Mouse (Mus musculus) cerebellum, adult 2 months (tissue): ENCODE data around the gene Cers5. TPM values are rescaled to one million over a fixed set of nuclear protein-coding genes. Genes with fewer than 3 reads are reported as not detected.

ENCODE experiments used
- DNase-seq, 2 experiments: peaks; one replicate each; pipeline ENCODE4 v3.0.0; 2021
- H3K27ac ChIP-seq: fragments of 200-500 bp; 2 replicates; pipeline ENCODE4 v1.5.1; 2012; ENCODE audit warnings: low read length, control low read depth, inconsistent platforms; ENCODE audit not compliant: insufficient read depth
- H3K27me3 ChIP-seq: fragments of 200-500 bp; 2 replicates; pipeline ENCODE4 v1.6.1; 2012; ENCODE audit warnings: inconsistent platforms, mild to moderate bottlenecking, low read length, moderate library complexity; ENCODE audit not compliant: control insufficient read depth, insufficient read depth
- H3K4me1 ChIP-seq: fragments of 200-500 bp; 2 replicates; pipeline ENCODE4 v1.6.1; 2011; ENCODE audit warnings: low read length; ENCODE audit not compliant: control insufficient read depth, insufficient read depth
- H3K4me3 ChIP-seq: fragments of 200-500 bp; replicated peaks from 2 replicates; pipeline ENCODE3; 2011; ENCODE audit warnings: mild to moderate bottlenecking, low read depth, low read length, control low read depth; ENCODE audit not compliant: insufficient read depth
- CTCF ChIP-seq: fragments of 200-500 bp; IDR thresholded peaks from 2 replicates; pipeline ENCODE4 v1.5.1; 2011; ENCODE audit warnings: low read depth, mild to moderate bottlenecking, control low read depth, low read length, moderate library complexity, borderline replicate concordance; ENCODE audit not compliant: insufficient read depth
- POLR2A ChIP-seq: fragments of 200-500 bp; IDR thresholded peaks from 2 replicates; pipeline ENCODE4 v1.6.1; 2011; ENCODE audit warnings: low read length, control low read depth, borderline replicate concordance; ENCODE audit not compliant: insufficient read depth
- WGBS: fragments of 180-500 bp; shearing (Covaris S2); methylation state at CpG from one replicate; pipeline ENCODE4 v1.1.7; 2018; 5-methylcytosine and 5-hydroxymethylcytosine counted together
- polyA plus RNA-seq: library from polyadenylated mRNA; depleted of rRNA; stranded (reverse); fragments of >200 nt; gene quantifications from 2 replicates; pipeline ENCODE4 v1.2.3, GENCODE M21; 2012; rRNA removed

Cers5 gene
- polyA plus RNA-seq, 1 experiment: 40.2 TPM

DNA sequence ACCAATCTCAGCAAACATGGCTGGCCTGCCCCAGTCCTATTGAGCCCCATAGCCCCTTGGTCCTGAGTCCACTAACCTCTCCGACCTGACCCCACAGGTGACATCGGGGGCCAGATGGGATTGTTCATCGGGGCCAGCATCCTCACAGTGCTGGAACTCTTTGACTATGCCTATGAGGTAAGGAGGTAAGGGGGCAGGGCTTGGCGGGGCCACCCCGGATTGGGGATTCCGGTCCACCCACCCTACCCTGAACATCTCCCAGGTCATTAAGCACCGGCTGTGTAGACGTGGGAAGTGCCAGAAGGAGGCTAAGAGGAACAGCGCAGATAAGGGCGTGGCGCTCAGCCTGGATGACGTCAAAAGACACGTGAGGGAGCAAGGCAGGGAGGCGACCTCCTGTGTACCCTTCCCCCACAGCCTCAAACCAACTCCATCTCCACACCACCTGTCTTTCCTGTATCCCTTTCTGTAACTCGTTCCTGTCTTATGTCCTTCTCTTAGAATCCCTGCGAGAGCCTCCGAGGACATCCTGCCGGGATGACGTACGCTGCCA is 74.1 kb downstream of the Cers5 start:
- no peak for TF ChIP-seq CTCF
- no peak for TF ChIP-seq POLR2A
- no peak overlapping the region for H3K27ac ChIP-seq
- no peak overlapping the region for H3K4me3 ChIP-seq
- H3K4me1 ChIP-seq: peaks cover 10% of the 10 kb centered on the region
- peak in 1 of 2 experiments; percentile 54 for DNase-seq
- 36% methylated on average over 20 of the region's 20 CpGs for WGBS
- no peaks in the 10 kb centered on the region for H3K27me3 ChIP-seq

DNA sequence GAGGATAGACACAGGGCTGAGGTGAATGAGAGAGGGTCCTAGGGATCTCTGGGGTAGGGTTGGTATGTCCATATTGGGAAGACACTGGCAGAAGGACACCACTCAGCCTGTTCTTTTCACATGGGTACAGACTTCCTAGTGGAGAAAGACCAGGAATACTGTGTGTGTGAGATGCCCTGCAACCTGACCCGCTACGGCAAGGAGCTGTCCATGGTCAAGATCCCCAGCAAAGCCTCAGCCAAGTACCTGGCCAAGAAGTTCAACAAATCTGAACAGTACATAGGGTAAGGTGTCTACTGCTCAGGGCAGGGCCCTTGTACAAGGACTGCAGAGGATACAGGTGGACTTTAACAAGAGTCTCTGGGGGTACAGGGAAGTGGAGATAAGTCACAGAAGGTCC is 75.4 kb downstream of the Cers5 start:
- 72% methylated on average over 2 of the region's 2 CpGs for WGBS

DNA sequence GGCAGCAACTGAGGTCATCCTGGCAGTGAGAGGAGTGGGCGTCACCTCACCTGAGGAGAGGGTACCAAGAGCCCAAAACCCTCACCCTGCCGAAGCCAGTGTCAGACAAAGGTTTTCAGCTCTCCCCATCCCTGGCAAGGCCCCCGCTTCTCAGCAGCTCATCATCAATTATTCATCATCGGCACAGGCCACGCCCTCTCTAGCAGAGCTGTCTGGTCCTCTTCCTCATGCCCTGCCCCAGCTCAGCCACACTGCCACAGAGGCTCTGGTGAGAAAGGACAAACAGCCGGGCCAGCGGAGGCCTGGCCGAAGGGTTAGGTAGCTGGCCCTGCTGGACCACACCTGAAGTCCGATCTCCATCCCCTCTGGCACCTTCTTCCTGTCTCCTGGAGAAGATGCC is 80.7 kb downstream of the Cers5 start:
- H3K27me3 ChIP-seq: no peaks in the 10 kb centered on the region
- WGBS: 44% methylated on average over 9 of the region's 9 CpGs
- TF ChIP-seq POLR2A: no peak
- no peak for TF ChIP-seq CTCF
- peaks cover 21% of the 10 kb centered on the region for H3K4me1 ChIP-seq
- DNase-seq: peak in 1 of 2 experiments; percentile 29
- no peak overlapping the region for H3K4me3 ChIP-seq
- H3K27ac ChIP-seq: no peak overlapping the region

More for the DNA sequence above, 75.4 kb downstream of the Cers5 start:
- peaks cover 11% of the 10 kb centered on the region for H3K4me1 ChIP-seq
- no peaks in the 10 kb centered on the region for H3K27me3 ChIP-seq
- DNase-seq: no peak
- H3K27ac ChIP-seq: no peak overlapping the region
- H3K4me3 ChIP-seq: no peak overlapping the region
- TF ChIP-seq POLR2A (no peak), CTCF (no peak)

DNA sequence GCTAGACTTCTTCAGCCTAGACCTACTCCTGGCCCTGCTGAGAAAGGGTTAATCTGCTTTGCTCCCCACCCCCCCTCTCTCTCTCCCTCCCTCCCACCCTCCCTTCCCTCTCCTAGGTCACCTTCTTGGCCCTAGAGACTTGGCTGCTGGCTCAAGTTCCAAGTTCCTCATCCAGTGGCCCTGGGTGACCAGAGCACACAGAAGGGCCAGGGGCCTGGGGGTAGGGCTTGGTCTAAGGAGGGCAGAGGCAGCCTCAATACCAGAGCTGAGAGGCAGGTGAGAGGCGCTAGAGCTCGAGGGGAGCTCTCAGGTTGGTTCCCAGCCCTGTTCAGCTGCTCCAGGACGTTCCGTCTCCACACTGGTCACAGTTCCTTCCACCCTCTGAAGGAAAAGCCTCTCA is 81.8 kb downstream of the Cers5 start:
- no peak overlapping the region for H3K27ac ChIP-seq
- no peak overlapping the region for H3K4me3 ChIP-seq
- no peak for DNase-seq
- TF ChIP-seq POLR2A (no peak), CTCF (no peak)
- peaks cover 21% of the 10 kb centered on the region for H3K4me1 ChIP-seq
- no peaks in the 10 kb centered on the region for H3K27me3 ChIP-seq
- WGBS: 60% methylated on average over 4 of the region's 4 CpGs

DNA sequence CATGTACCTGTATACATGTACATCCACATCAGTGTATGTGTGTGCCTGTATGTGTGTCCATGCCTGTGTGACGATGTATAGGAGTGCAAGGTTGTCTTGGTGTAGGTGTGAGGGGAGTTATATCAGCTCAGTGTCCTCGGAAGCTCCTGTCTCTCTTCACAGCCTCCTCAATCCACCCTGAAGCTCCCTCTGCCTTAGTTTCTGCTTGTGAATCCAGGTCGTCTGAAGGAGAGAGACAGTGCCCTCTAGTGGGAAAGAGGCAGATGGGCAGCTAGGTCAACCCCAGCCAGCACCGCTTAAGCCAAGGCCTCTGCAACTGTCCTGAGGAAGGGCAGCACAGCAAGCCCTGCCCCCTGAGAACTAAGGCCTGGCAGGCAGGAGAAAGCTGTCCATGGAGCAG is 84.0 kb downstream of the Cers5 start:
- TF ChIP-seq CTCF: peak; percentile 96
- no peak for TF ChIP-seq POLR2A
- Histone ChIP-seq H3K27me3 (no peaks in the 10 kb centered on the region), H3K27ac (0 out of 2 replicates have a peak overlapping the region, but pooled peaks have one; percentile 1), H3K4me1 (peaks cover 21% of the 10 kb centered on the region), H3K4me3 (peak overlapping the region; percentile 9)
- 3% methylated on average over 4 of the region's 4 CpGs for WGBS
- peak; percentile 80 for DNase-seq

Other genes with a start within 250 kb of the Cers5 start
- 241 and 263 TPM in 2 replicates for gene Faim2, start 244.7 kb downstream of the Cers5 start, polyA plus RNA-seq
- 0.23 and 0.43 TPM in 2 replicates for gene Aqp2, start 193.8 kb downstream of the Cers5 start, polyA plus RNA-seq
- 0.36 and 0.56 TPM in 2 replicates for gene Aqp5, start 182.1 kb downstream of the Cers5 start, polyA plus RNA-seq
- 29.0 and 38.4 TPM in 2 replicates for gene Aqp6, start 171.5 kb downstream of the Cers5 start, polyA plus RNA-seq
- gene Racgap1, start 121.2 kb downstream of the Cers5 start, polyA plus RNA-seq: 15.5 and 15.6 TPM in 2 replicates
- gene Asic1, start 102.5 kb downstream of the Cers5 start, polyA plus RNA-seq: 102 and 104 TPM in 2 replicates
- 82.3 and 87.1 TPM in 2 replicates for gene Smarcd1, start 70.8 kb downstream of the Cers5 start, polyA plus RNA-seq
- not detected in 2 replicates for gene Gm17349, start 67.4 kb downstream of the Cers5 start, polyA plus RNA-seq
- gene Gpd1, start 55.4 kb downstream of the Cers5 start, polyA plus RNA-seq: 130 and 143 TPM in 2 replicates
- 351 and 364 TPM in 2 replicates for gene Cox14, start 47.3 kb downstream of the Cers5 start, polyA plus RNA-seq
- gene Lima1, start 102.6 kb upstream of the Cers5 start, polyA plus RNA-seq: 12.3 and 13.5 TPM in 2 replicates
- gene Fam186a, start 194.2 kb upstream of the Cers5 start, polyA plus RNA-seq: 0.05 and 0.08 TPM in 2 replicates
- 26.9 and 35.4 TPM in 2 replicates for gene Larp4, start 197.2 kb upstream of the Cers5 start, polyA plus RNA-seq